Mouse (Mus musculus) brain, embryonic 14.5 days (tissue): ENCODE measurements around the gene Efcc1.

Experiments
- CTCF ChIP-seq: fragments of 200-500 bp; IDR thresholded peaks from 2 replicates; pipeline ENCODE4 v1.5.1; 2012; ENCODE audit warnings: inconsistent platforms, mild to moderate bottlenecking, moderate library complexity, borderline replicate concordance; ENCODE audit not compliant: insufficient read depth, insufficient read length; ENCODE audit errors: extremely low read depth
- POLR2A ChIP-seq: fragments of 200-500 bp; IDR thresholded peaks from 2 replicates; pipeline ENCODE4 v1.6.1; 2012; ENCODE audit warnings: mild to moderate bottlenecking, inconsistent platforms, borderline replicate concordance; ENCODE audit not compliant: poor library complexity, insufficient read depth, insufficient read length, severe bottlenecking; ENCODE audit errors: extremely low read depth

- TF ChIP-seq POLR2A: no peak
- TF ChIP-seq CTCF: no peak
Measured at GRCm38 (mm10) chr6:87728102-87728501, 2.6 kb upstream of the Efcc1 start.
